Mouse (Mus musculus): ENCODE data around the gene Sertad4. TPM values are rescaled to one million over a fixed set of nuclear protein-coding genes. Genes with fewer than 3 reads are reported as not detected.

Sertad4 gene
- total and polyA plus RNA-seq, 2 experiments from 2014 or later, result 9.2 to 19.8 TPM

DNA sequence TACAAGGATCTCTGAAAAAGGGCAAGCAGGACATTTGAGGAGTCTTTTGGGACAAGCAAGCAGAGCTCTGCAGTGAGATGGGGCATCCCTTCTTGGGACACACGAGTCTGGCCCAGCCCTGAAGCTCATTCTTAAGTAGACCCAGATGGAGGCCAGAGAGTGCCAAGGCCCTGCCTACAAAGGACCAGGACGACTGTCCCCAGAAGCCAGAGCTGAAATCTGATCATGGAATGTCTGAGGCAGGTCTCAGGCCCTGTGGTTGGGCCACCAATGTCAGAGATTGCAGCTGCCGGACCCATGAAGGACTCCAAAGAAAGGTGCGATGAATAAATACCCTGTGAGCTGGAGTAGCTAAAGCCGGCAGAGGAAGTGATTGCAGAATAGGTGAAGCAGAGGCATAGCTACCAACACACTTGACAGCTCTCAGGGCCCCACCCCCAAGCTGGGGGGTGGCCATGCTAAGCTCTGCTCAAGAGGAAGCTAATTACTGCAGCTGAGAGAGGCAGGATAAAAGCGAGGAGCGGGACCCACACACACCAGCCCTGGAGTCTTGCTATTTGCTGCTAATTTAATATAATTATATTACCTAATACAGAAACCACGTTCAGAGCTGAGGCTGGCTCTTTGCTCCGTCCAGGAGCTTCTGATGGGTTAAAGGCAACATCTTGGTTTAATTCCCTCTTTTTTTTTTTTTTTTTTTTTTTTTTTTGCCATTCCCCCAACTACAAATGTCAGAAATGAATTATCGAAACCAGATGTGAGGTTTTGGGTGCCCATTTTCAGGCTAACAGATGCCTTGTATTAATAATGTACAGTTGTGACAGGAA lies 56.2 kb downstream of the Sertad4 start:
- whole genome bisulfite sequencing, result 33% methylated on average over 10 of the region's 10 CpGs
- DNase-seq (ENCODE audit: low spot score), result no peak
- Histone ChIP-seq H3K36me3 (ENCODE audit: insufficient read depth, low read length) (no peaks in the 10 kb centered on the region), H3K9me3 (ENCODE audit: low read length) (no peaks in the 10 kb centered on the region), H3K4me3 (ENCODE audit: low read depth, low read length) (no peak overlapping the region), H3K27me3 (ENCODE audit: insufficient read depth, low read length) (no peaks in the 10 kb centered on the region), H3K4me1 (ENCODE audit: insufficient read depth, low read length) (no peaks in the 10 kb centered on the region), H3K4me2 (ENCODE audit: low read depth, low read length, poor library complexity, severe bottlenecking) (no peak overlapping the region), H3K9ac (replicated peaks; ENCODE audit: low read length, poor library complexity, severe bottlenecking) (no peak overlapping the region), H3K27ac (ENCODE audit: low read depth, low read length) (no peak overlapping the region)
- ATAC-seq (ENCODE audit: low FRiP score), result no peak
- no peak for TF ChIP-seq CTCF (IDR thresholded peaks at IDR 0.05)

DNA sequence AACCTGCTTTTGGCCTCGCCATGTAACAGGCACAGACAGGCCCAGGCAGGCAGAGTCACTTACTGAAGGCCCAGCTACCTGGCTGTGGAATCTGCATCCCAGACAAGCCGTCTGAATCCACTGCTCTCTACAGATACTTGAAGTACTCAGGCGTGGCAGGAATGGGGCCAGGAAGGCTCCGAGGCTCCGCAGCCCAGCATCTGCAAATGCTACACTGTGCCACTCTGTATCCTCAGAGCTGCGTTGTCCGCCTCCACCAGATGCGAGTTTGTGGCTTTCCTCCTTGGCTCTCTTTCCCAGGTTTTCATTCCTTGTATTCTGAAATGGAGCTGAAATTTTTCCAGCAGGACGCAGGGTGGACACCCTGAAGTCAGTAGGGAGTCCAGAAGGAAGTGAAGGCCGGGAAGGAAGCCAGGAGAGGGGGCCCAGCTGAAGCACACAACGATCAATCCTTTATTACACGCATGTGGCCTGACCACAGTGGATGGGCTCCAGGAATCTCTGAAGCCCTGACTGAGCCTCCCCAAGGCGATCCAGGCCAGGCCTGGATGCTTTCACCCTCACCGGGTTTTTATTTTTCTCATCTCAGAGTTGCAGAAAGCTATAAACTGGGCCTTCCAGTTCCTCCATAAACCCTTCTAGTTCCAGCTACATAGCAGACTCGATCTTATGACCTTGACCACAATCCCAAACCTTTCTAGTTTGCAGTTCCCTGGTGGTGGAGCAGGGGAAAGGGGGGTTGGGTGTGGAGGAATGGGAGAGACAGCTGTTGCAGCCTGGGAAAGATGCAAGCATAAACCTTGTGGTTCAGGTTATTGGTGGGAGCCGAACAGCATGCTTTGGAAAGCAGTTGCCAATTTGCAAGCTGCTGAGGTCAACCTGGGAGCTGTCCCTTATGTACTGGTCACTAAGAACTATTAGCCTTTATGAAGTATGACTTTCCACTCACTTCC lies 57.1 kb downstream of the Sertad4 start:
- no peak overlapping the region for H3K9ac ChIP-seq (replicated peaks; ENCODE audit: low read length, poor library complexity, severe bottlenecking)
- no peaks in the 10 kb centered on the region for H3K27me3 ChIP-seq (ENCODE audit: insufficient read depth, low read length)
- H3K9me3 ChIP-seq (ENCODE audit: low read length), result no peaks in the 10 kb centered on the region
- WGBS, result 71% methylated on average over 16 of the region's 16 CpGs
- ATAC-seq (ENCODE audit: low FRiP score) (no peak), DNase-seq (ENCODE audit: low spot score) (no peak)
- no peaks in the 10 kb centered on the region for H3K36me3 ChIP-seq (ENCODE audit: insufficient read depth, low read length)
- no peak overlapping the region for H3K27ac ChIP-seq (ENCODE audit: low read depth, low read length)
- H3K4me1 ChIP-seq (ENCODE audit: insufficient read depth, low read length), result no peaks in the 10 kb centered on the region
- no peak for TF ChIP-seq CTCF (IDR thresholded peaks at IDR 0.05)
- no peak overlapping the region for H3K4me3 ChIP-seq (ENCODE audit: low read depth, low read length)
- no peak overlapping the region for H3K4me2 ChIP-seq (ENCODE audit: low read depth, low read length, poor library complexity, severe bottlenecking)

DNA sequence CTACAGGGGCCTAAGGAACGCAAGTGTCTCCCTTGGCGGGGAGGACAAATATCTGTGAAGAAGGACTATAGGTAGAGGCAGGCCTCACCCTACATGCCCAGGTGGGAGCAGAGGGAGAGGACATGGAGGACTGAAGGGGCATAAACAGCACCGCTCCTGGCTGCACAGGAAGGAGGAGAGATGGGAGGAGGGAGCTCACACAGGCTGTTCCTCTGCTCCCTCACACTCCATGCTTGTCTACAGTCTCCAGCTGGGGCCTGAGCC lies 58.6 kb downstream of the Sertad4 start:
- no peak; the same call in 1 of the 2 replicates for ATAC-seq (ENCODE audit: low FRiP score)
- WGBS, result 46% methylated on average over 3 of the region's 3 CpGs
- Histone ChIP-seq H3K4me3 (ENCODE audit: low read depth, low read length) (no peak overlapping the region), H3K27ac (ENCODE audit: low read depth, low read length) (peak overlapping the region; percentile 51; the same call in 1 of the 2 replicates), H3K9ac (replicated peaks; ENCODE audit: low read length, poor library complexity, severe bottlenecking) (no peak overlapping the region), H3K36me3 (ENCODE audit: insufficient read depth, low read length) (no peaks in the 10 kb centered on the region), H3K9me3 (ENCODE audit: low read length) (no peaks in the 10 kb centered on the region), H3K27me3 (ENCODE audit: insufficient read depth, low read length) (no peaks in the 10 kb centered on the region), H3K4me1 (ENCODE audit: insufficient read depth, low read length) (peaks cover under 1% of the 10 kb centered on the region; the same call in 1 of the 2 replicates), H3K4me2 (ENCODE audit: low read depth, low read length, poor library complexity, severe bottlenecking) (no peak overlapping the region)
- DNase-seq (ENCODE audit: low spot score), result no peak
- no peak for TF ChIP-seq CTCF (IDR thresholded peaks at IDR 0.05)

DNA sequence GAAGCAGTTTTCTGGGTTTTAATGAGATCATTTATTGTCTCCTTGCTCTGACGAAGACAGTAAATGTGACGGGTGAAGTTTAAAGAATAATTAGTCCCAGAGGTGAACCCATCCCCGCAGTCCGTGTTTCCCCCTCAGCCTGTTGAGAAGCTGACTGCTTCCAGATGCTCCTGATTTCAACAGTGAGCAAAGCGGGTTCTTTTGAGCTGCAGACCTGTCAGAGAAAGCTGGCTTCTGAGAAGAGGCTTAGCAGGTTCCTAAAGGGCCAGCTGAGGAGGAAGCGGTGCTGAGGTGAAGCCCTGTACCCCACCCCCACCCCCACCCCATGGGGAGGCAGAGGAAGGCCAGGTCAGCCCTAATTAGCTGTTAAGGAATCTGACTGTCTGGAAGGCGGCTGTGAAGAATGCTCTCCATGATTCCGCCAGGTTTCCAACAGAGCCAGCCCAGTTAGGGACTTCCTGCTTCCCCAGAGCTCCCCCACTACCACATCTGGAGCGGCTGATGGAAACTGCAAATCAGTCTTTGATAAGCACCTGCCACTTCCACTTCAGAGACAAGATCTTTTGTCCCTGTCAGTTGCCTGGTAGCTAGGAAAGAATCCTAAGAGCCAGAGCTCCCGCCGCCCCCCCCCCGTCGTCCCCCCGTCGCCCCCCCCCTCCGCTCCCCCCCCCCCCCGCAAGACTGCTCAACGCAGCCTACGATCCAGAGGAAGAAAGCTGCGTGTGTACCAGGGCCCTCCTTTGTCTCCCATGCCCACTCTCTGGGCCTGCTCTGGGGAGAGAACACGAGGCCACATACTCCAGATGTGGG lies 59.1 kb downstream of the Sertad4 start:
- peak overlapping the region; percentile 51; the same call in 1 of the 2 replicates for H3K27ac ChIP-seq (ENCODE audit: low read depth, low read length)
- WGBS, result 10% methylated on average over 17 of the region's 21 CpGs
- peak overlapping the region; percentile 15; the same call in 1 of the 2 replicates for H3K4me2 ChIP-seq (ENCODE audit: low read depth, low read length, poor library complexity, severe bottlenecking)
- no peak overlapping the region; the same call in 1 of the 2 replicates for H3K9ac ChIP-seq (replicated peaks; ENCODE audit: low read length, poor library complexity, severe bottlenecking)
- H3K27me3 ChIP-seq (ENCODE audit: insufficient read depth, low read length), result no peaks in the 10 kb centered on the region
- no peaks in the 10 kb centered on the region for H3K9me3 ChIP-seq (ENCODE audit: low read length)
- no peak overlapping the region for H3K4me3 ChIP-seq (ENCODE audit: low read depth, low read length)
- no peaks in the 10 kb centered on the region for H3K36me3 ChIP-seq (ENCODE audit: insufficient read depth, low read length)
- peak; percentile 35; the same call in 1 of the 2 replicates for ATAC-seq (ENCODE audit: low FRiP score)
- no peak for TF ChIP-seq CTCF (IDR thresholded peaks at IDR 0.05)
- peaks cover 6% of the 10 kb centered on the region; the same call in 1 of the 2 replicates for H3K4me1 ChIP-seq (ENCODE audit: insufficient read depth, low read length)
- no peak for DNase-seq (ENCODE audit: low spot score)

DNA sequence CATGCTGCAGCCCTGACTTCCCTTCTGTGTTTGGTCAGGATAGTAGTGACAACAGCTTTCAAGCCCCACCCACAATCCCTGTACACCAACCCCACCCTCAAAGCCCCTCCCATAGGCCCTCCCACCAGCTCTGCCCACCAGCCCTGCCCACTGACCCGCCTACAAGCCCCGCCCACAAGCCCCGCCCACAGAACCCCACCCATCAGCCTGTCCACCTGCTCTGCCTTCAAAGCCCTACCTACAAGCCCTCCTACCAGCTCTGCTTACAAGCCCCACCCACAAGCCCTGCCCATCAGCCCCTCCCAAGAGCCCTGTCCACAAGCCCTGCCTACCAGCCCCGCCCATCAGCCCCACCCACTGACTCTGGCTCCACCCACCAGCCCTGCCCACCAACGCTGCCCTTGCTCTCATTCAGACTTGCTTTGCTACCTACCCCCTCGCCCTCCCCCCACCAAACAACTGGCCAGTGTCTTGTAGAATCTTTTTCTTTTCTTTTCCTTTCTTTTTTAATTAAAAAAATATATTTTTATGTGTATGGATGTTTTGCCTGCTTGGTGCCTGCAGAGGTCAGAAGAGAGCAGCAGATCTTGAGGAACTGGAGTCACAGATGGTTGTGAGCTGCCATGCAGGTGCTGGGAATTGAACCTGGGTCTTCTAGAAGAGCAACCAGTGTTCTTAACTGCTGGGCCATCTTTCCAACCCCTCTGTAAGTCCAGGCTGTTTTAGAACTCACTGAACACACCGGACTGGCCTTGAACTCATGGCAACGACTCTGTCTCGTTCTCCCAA lies 60.4 kb downstream of the Sertad4 start:
- Histone ChIP-seq H3K9me3 (ENCODE audit: low read length) (no peaks in the 10 kb centered on the region), H3K27ac (ENCODE audit: low read depth, low read length) (no peak overlapping the region), H3K4me3 (ENCODE audit: low read depth, low read length) (no peak overlapping the region), H3K4me1 (ENCODE audit: insufficient read depth, low read length) (peaks cover 9% of the 10 kb centered on the region; the same call in 1 of the 2 replicates), H3K4me2 (ENCODE audit: low read depth, low read length, poor library complexity, severe bottlenecking) (no peak overlapping the region), H3K9ac (replicated peaks; ENCODE audit: low read length, poor library complexity, severe bottlenecking) (no peak overlapping the region), H3K27me3 (ENCODE audit: insufficient read depth, low read length) (no peaks in the 10 kb centered on the region), H3K36me3 (ENCODE audit: insufficient read depth, low read length) (no peaks in the 10 kb centered on the region)
- DNase-seq (ENCODE audit: low spot score) (no peak), ATAC-seq (ENCODE audit: low FRiP score) (0 out of 2 replicates have a peak, but pooled peaks have one; percentile 11)
- TF ChIP-seq CTCF (IDR thresholded peaks at IDR 0.05), result peak; percentile 39
- 70% methylated on average over 7 of the region's 9 CpGs for WGBS

Other genes with a start within 250 kb of the Sertad4 start
- gene Hhat, start 84.5 kb downstream of the Sertad4 start, total RNA-seq (2014; rRNA removed), result 3.4 and 4.2 TPM in 2 replicates
- gene Hhat, start 84.5 kb downstream of the Sertad4 start, polyA plus RNA-seq (2015; fragmentation: Nextera tagmentation; extraction: Ambion mirVana), result 2.5 TPM in 2 replicates
- 11.8 and 14.7 TPM in 2 replicates for gene Syt14, start 180.0 kb upstream of the Sertad4 start, total RNA-seq (2014; rRNA removed)
- gene Syt14, start 180.0 kb upstream of the Sertad4 start, polyA plus RNA-seq (2015; fragmentation: Nextera tagmentation; extraction: Ambion mirVana), result 3.7 and 5.6 TPM in 2 replicates